Comparison of ENCODE assay signal across 10 mouse cellular contexts in the genomic region with DNA sequence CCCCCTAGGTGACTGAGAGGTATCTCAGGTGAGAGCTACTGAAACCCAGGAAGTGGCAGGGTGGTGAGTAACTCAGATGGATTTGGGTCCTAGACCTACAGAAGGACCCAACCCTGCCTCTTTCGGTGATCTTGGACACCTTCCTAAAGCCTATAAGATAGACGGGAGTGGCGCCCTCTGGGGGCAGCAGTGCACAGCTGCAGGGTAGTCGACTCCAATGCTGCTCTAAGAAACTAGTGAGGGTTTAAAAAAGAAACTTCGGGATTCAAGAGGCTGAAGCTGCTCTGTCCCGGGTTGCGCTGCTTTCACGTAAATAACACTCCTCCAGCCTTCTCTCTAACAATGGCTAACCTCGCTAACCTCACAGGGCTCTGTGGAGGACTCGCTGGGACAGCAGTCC. TPM values are rescaled to one million over a fixed set of nuclear protein-coding genes. Genes with fewer than 3 reads are reported as not detected.
DNase-seq lines count a peak whose midpoint lies in the region; ATAC-seq and TF ChIP-seq lines count a peak whose summit lies in the region.
"Had no signal": no experiment of that assay in that cellular context is flagged by ENCODE, and none has a peak within 500 bp of the region (broad histone marks: within the 10 kb centered on the region; RNA-seq: fewer than 3 reads in every experiment).

No protein-coding gene starts in this region.

- peaks cover 4% of the 10 kb centered on the region for H3K27me3 ChIP-seq in Patski

- ATAC-seq in Patski = no peak
- 0 out of 2 replicates have a peak, but pooled peaks have one; percentile 49 for ATAC-seq in erythroid progenitor cell, adult 5-6 weeks (replicated peaks; ENCODE audit: low FRiP score, poor library complexity, severe bottlenecking)
- peak; percentile 90 for ATAC-seq in megakaryocyte progenitor cell, adult 5-6 weeks (replicated peaks; ENCODE audit: poor library complexity)

- intact Hi-C loops in left cerebral cortex, postnatal 4 days (cut with DNase I) = no loop called here

- in situ Hi-C loops in Patski (cut with MboI; ENCODE audit: low pct_unique_long_range_greater_than_20kb) = no loop called here

- CTCF ChIA-PET in Patski (lab: Charles Lee) = interaction anchor here (1.5 to 2.5 kb wide), 2 partner anchors 9 to 37 kb away, joined by 6 to 9 read pairs; no protein-coding TSS in a partner anchor

- peak; percentile 55 for TF ChIP-seq CTCF in Patski (IDR thresholded peaks at IDR 0.05)

- DNase-seq in left cerebral cortex, postnatal 4 days = peak; percentile 17
- DNase-seq in left cerebral cortex, adult 11 months (ENCODE audit: low spot score) = no peak
- DNase-seq in Patski (ENCODE audit: low read depth, low spot score) = no peak
- peak; percentile 91 for DNase-seq in thymus, postnatal 4 days
- DNase-seq in cerebellum, adult 9-10 months = no peak
- no peak for DNase-seq in frontal cortex, postnatal 25 days (ENCODE audit: low spot score in 2 of 2)

- POLR2A ChIA-PET in Patski (lab: Charles Lee) = no interaction called here

RNA-seq across cellular contexts. Expression of a gene that starts 23.4 kb away (rescaled TPM):
- not detected for total RNA-seq in left cerebral cortex, postnatal 4 days (2021)
- polyA plus RNA-seq in Patski (2021) = not detected
- total RNA-seq in erythroid progenitor cell, adult 5-6 weeks (2015; ENCODE audit: low replicate concordance) = not detected in 2 replicates
- total RNA-seq in erythroid progenitor cell, adult 5-6 weeks (2017; ENCODE audit: low replicate concordance) = not detected in 2 replicates
- not detected in 2 replicates for total RNA-seq in megakaryocyte progenitor cell, adult 5-6 weeks (2015)
- total RNA-seq in megakaryocyte progenitor cell, adult 5-6 weeks (2017) = not detected in 2 replicates
- polyA plus RNA-seq: erythroblast, embryonic 14.5 days; lung, embryonic 16.5 days had no signal

RNA-seq across cellular contexts. Expression of a gene that starts 24.5 kb away (rescaled TPM):
- under 1 TPM in 1 of 2 experiments, not detected in 1; 0.32 TPM for total RNA-seq in left cerebral cortex, postnatal 4 days (2021)
- polyA plus RNA-seq in Patski (2021) = 0.03 TPM
- 7.6 and 17.2 TPM in 2 replicates for total RNA-seq in erythroid progenitor cell, adult 5-6 weeks (2015; ENCODE audit: low replicate concordance)
- total RNA-seq in erythroid progenitor cell, adult 5-6 weeks (2017; ENCODE audit: low replicate concordance) = 9.7 and 11.7 TPM in 2 replicates
- total RNA-seq in megakaryocyte progenitor cell, adult 5-6 weeks (2015) = 5.7 and 18.3 TPM in 2 replicates
- total RNA-seq in megakaryocyte progenitor cell, adult 5-6 weeks (2017) = 10.0 and 29.0 TPM in 2 replicates
- polyA plus RNA-seq: erythroblast, embryonic 14.5 days; lung, embryonic 16.5 days had no signal

RNA-seq across cellular contexts. Expression of a gene that starts 59.2 kb away (rescaled TPM):
- total RNA-seq in left cerebral cortex, postnatal 4 days (2021) = under 1 TPM; 0.74 to 0.79 TPM
- polyA plus RNA-seq in Patski (2021) = 78.4 TPM
- total RNA-seq in erythroid progenitor cell, adult 5-6 weeks (2015; ENCODE audit: low replicate concordance) = 18.9 and 22.3 TPM in 2 replicates
- total RNA-seq in erythroid progenitor cell, adult 5-6 weeks (2017; ENCODE audit: low replicate concordance) = 5.2 and 5.6 TPM in 2 replicates
- 0.84 TPM in 1 of 2 replicates, not detected in the other for total RNA-seq in megakaryocyte progenitor cell, adult 5-6 weeks (2015)
- 0.25 TPM in 1 of 2 replicates, not detected in the other for total RNA-seq in megakaryocyte progenitor cell, adult 5-6 weeks (2017)
- polyA plus RNA-seq: erythroblast, embryonic 14.5 days had no signal

Comparison
In these comparisons a context has a peak if more than half of its experiments do, and no peak if none do; other contexts are left out.
1. DNase-seq: peak in left cerebral cortex, postnatal 4 days (single experiment) and thymus, postnatal 4 days (single experiment); none in left cerebral cortex, adult 11 months (single experiment), Patski (single experiment), cerebellum, adult 9-10 months (single experiment) and frontal cortex, postnatal 25 days (0 of 2).
2. RNA of a gene that starts 24.5 kb away (total RNA-seq): 5.7 to 29.0 TPM in megakaryocyte progenitor cell, adult 5-6 weeks and 7.6 to 17.2 TPM in erythroid progenitor cell, adult 5-6 weeks; 0.32 TPM in left cerebral cortex, postnatal 4 days; every median in the first group is over 4 times any median in the second.